Mouse (Mus musculus): ENCODE results near the gene Rnf121. TPM values are rescaled to one million over a fixed set of nuclear protein-coding genes. Genes with fewer than 3 reads are reported as not detected.
A peak's percentile ranks its signal among the peaks of the same experiment; 100 is the strongest.

The Rnf121 gene
- polyA plus RNA-seq (2014; fragmentation: Nextera tagmentation; extraction: Ambion mirVana), result 26.9 and 28.9 TPM in 2 replicates

DNA sequence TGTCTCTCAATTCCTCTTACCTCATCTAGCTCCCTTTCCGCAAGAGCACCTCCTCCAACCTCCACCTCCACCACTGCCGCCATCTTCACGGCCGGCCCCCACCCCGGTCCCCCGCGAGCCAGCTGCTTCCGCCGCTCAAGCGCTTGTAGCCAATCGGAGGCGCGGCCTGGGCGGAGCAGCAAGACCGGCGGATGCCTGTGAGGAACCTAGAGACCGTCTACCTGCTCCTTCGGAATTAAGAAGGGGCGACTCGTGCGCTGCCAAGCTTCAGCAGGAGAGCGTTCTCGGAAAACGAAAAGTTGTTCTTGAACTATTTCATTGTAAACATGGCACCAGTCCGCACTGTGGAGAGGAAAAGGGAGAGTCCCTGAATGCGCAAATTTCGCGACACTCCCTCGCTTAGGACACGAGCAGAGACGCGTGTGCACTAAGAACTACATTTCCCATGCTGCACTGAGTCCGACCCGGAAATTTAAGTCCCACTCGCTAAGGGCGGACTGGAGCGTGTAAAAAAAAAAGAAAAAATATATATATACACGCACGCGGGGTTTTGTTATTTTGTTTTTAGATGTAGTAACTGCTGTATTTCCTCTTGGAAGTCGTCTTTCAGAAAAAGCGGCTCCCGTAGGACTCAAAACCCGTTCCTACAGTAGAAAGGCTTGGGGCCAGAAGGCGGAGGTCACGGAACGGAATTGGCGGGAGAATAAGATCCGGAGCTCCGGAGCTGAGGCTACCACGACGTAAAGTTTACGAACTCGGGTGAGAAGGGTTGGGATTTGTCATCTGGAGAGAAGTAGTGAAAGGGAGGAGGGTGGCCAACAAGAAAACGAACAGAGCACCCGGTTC lies at the start of gene Rnf121, which contains the start of the genes Xndc1 and Xntrpc:
TSS of gene Rnf121 (minus strand) at position 424 of the 846 bp plus-strand sequence.
TSS of gene Xndc1 (plus strand) at position 466 of the 846 bp plus-strand sequence.
TSS of gene Xntrpc (plus strand) at position 668 of the 846 bp plus-strand sequence.
- Histone ChIP-seq H3K9ac (replicated peaks; ENCODE audit: low read length) (peak within 1 kb of the TSS; percentile 80), H3K9me3 (replicated peaks; ENCODE audit: control insufficient read depth, low read length) (no peaks in the 10 kb centered on the region), H3K4me3 (ENCODE audit: low read depth, low read length) (peak within 1 kb of the TSS; percentile 78), H3K36me3 (replicated peaks; ENCODE audit: control insufficient read depth, insufficient read depth, low read depth, low read length) (no peaks in the 10 kb centered on the region), H3K27ac (replicated peaks; ENCODE audit: low read depth, low read length) (0 out of 2 replicates have a peak within 1 kb of the TSS, but pooled peaks have one; percentile 49), H3K27me3 (ENCODE audit: control insufficient read depth, insufficient read depth, low read length) (no peaks in the 10 kb centered on the region), H3K4me1 (ENCODE audit: control insufficient read depth, insufficient read depth, low read length) (peaks cover 4% of the 10 kb centered on the region; the same call in 1 of the 2 replicates), H3K4me2 (ENCODE audit: low read depth, low read length) (peak within 1 kb of the TSS; percentile 56)
- ATAC-seq (replicated peaks; ENCODE audit: insufficient number of reproducible peaks, low FRiP score, low TSS enrichment, low read depth) (peak; percentile 98), DNase-seq (ENCODE audit: low spot score) (peak; percentile 95)
- WGBS, result under 1% methylated on average over 56 of the region's 56 CpGs

DNA sequence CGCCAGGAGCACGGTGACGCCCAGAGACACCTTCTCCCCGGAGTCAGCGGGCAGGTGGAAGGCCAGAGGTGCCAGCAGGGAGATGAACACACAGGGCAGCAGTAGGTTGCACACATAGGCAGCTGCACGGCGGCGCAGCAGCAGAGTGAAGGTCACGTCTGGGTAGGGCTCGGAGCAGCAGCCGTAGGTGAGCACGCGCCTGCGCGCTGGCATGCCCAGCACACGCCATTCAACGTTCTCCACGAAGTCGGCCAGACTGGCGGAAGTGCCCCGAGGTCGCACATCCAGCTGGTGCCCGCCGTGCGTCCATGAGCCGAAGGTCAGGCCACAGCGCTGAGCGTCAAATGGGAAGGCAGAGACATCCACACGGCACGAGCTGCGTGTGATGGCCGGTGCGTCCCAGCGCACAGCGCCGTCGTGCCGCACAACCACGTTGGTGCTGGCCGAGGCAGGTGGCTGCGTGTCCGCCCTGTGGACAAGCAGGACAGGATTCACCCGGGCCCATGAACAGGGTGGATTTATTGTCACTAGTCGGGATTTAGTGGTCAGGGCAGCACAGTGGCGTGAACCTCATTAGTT lies 48.0 kb upstream of the Rnf121 start:
- Histone ChIP-seq H3K9me3 (replicated peaks; ENCODE audit: control insufficient read depth, low read length) (no peaks in the 10 kb centered on the region), H3K27ac (replicated peaks; ENCODE audit: low read depth, low read length) (no peak overlapping the region), H3K9ac (replicated peaks; ENCODE audit: low read length) (no peak overlapping the region), H3K4me3 (ENCODE audit: low read depth, low read length) (no peak overlapping the region), H3K36me3 (replicated peaks; ENCODE audit: control insufficient read depth, insufficient read depth, low read depth, low read length) (no peaks in the 10 kb centered on the region), H3K27me3 (ENCODE audit: control insufficient read depth, insufficient read depth, low read length) (no peaks in the 10 kb centered on the region), H3K4me2 (ENCODE audit: low read depth, low read length) (no peak overlapping the region), H3K4me1 (ENCODE audit: control insufficient read depth, insufficient read depth, low read length) (no peaks in the 10 kb centered on the region)
- DNase-seq (ENCODE audit: low spot score) (no peak), ATAC-seq (replicated peaks; ENCODE audit: insufficient number of reproducible peaks, low FRiP score, low TSS enrichment, low read depth) (no peak)
- whole genome bisulfite sequencing, result 79% methylated on average over 45 of the region's 45 CpGs

DNA sequence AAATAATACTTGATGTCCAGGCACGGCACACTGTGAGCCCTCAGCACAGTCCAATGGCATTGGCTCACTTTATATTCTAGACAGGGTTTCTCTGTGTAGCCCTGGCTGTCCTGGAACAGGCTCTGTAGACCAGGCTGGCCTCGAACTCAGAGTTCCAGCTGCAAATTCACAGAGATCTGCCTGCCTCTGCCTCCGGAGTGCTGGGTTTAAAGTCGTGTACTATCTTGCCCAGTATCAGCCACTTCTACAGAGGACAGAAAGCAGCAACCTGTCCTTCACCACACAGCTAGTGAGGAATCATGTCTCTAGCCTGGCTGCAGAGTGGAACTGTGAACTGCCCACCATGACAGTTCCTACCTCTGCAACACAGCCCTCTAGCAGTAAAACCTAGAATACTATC lies 44.5 kb upstream of the Rnf121 start:
- Histone ChIP-seq H3K4me2 (ENCODE audit: low read depth, low read length) (no peak overlapping the region), H3K27ac (replicated peaks; ENCODE audit: low read depth, low read length) (no peak overlapping the region), H3K36me3 (replicated peaks; ENCODE audit: control insufficient read depth, insufficient read depth, low read depth, low read length) (no peaks in the 10 kb centered on the region), H3K27me3 (ENCODE audit: control insufficient read depth, insufficient read depth, low read length) (no peaks in the 10 kb centered on the region), H3K4me1 (ENCODE audit: control insufficient read depth, insufficient read depth, low read length) (no peaks in the 10 kb centered on the region), H3K9me3 (replicated peaks; ENCODE audit: control insufficient read depth, low read length) (no peaks in the 10 kb centered on the region), H3K4me3 (ENCODE audit: low read depth, low read length) (no peak overlapping the region), H3K9ac (replicated peaks; ENCODE audit: low read length) (no peak overlapping the region)
- no peak for ATAC-seq (replicated peaks; ENCODE audit: insufficient number of reproducible peaks, low FRiP score, low TSS enrichment, low read depth)
- DNase-seq (ENCODE audit: low spot score), result no peak
- WGBS, result 89% methylated on average over 4 of the region's 4 CpGs

DNA sequence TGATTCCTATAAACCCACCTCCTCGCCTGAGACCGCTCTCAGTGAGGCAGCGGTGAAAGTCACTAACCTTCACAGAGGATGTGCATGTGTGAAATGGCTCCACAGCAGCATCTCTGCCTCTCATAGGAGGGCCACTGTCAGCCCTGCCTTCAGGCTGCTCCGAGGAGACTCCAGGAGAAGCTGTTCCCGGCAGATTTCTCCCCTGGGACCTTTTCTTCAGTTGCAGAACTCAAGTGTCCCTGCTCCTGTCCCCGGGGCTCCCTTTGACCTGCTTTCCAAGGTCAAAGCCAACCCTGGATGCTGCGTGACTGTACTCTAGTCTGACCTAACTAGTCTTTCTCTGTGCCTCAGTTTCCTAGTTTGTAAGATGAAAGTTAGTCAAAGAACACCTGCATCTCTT lies 43.9 kb upstream of the Rnf121 start, which contains the start of gene Art5:
TSS of gene Art5 (minus strand) at position 319 of the 400 bp plus-strand sequence.
- Histone ChIP-seq H3K9ac (replicated peaks; ENCODE audit: low read length) (no peak within 1 kb of the TSS), H3K9me3 (replicated peaks; ENCODE audit: control insufficient read depth, low read length) (no peaks in the 10 kb centered on the region), H3K27ac (replicated peaks; ENCODE audit: low read depth, low read length) (no peak within 1 kb of the TSS), H3K36me3 (replicated peaks; ENCODE audit: control insufficient read depth, insufficient read depth, low read depth, low read length) (no peaks in the 10 kb centered on the region), H3K4me2 (ENCODE audit: low read depth, low read length) (no peak within 1 kb of the TSS), H3K27me3 (ENCODE audit: control insufficient read depth, insufficient read depth, low read length) (no peaks in the 10 kb centered on the region), H3K4me1 (ENCODE audit: control insufficient read depth, insufficient read depth, low read length) (no peaks in the 10 kb centered on the region), H3K4me3 (ENCODE audit: low read depth, low read length) (no peak within 1 kb of the TSS)
- DNase-seq (ENCODE audit: low spot score) (no peak), ATAC-seq (replicated peaks; ENCODE audit: insufficient number of reproducible peaks, low FRiP score, low TSS enrichment, low read depth) (no peak)
- WGBS, result 77% methylated on average over 7 of the region's 7 CpGs

DNA sequence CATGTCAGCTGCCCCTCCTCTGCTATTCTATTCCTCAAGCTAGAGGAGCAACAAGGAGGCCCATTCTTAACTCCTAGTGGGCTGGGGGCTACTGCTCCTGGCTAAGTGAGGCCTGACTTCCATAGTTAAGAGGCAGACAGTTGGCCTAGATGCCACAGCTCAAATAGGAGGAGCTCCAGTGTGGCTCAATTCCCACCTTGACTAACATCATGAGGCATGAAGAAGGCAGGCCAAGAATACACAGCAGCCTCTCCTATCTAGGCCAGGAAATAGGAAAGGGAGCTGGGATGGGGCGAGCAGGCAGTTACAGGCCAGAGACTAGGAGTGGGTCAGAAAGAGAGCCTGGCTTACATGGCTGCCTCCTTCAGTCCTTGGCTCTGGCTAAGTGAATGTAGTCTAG lies 42.9 kb upstream of the Rnf121 start:
- H3K36me3 ChIP-seq (replicated peaks; ENCODE audit: control insufficient read depth, insufficient read depth, low read depth, low read length), result no peaks in the 10 kb centered on the region
- H3K4me1 ChIP-seq (ENCODE audit: control insufficient read depth, insufficient read depth, low read length), result no peaks in the 10 kb centered on the region
- H3K9me3 ChIP-seq (replicated peaks; ENCODE audit: control insufficient read depth, low read length), result no peaks in the 10 kb centered on the region
- H3K4me2 ChIP-seq (ENCODE audit: low read depth, low read length), result no peak overlapping the region
- no peaks in the 10 kb centered on the region for H3K27me3 ChIP-seq (ENCODE audit: control insufficient read depth, insufficient read depth, low read length)
- WGBS, result 95% methylated on average over 1 of the region's 1 CpGs
- H3K27ac ChIP-seq (replicated peaks; ENCODE audit: low read depth, low read length), result no peak overlapping the region
- H3K4me3 ChIP-seq (ENCODE audit: low read depth, low read length), result no peak overlapping the region
- H3K9ac ChIP-seq (replicated peaks; ENCODE audit: low read length), result no peak overlapping the region
- DNase-seq (ENCODE audit: low spot score), result no peak
- no peak for ATAC-seq (replicated peaks; ENCODE audit: insufficient number of reproducible peaks, low FRiP score, low TSS enrichment, low read depth)

DNA sequence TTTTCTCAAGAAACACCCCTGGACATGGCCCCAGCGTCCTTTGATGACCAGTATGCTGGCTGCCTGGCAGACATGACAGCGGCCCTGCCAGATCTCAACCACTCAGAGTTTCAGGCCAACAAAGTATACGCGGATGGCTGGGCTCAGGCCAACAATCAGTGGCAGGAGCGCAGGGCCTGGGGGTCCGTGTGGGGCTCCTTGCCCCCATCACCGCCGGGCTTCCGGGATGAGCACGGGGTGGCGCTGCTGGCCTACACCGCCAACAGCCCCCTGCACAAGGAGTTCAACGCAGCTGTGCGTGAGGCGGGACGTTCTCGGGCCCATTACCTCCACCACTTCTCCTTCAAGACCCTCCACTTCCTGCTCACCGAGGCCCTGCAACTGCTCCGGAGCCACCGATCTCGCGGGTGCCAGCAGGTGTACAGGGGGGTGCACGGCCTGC lies 41.5 kb upstream of the Rnf121 start:
- no peaks in the 10 kb centered on the region; the same call in 1 of the 2 replicates for H3K4me1 ChIP-seq (ENCODE audit: control insufficient read depth, insufficient read depth, low read length)
- H3K36me3 ChIP-seq (replicated peaks; ENCODE audit: control insufficient read depth, insufficient read depth, low read depth, low read length), result no peaks in the 10 kb centered on the region
- DNase-seq (ENCODE audit: low spot score) (peak; percentile 17), ATAC-seq (replicated peaks; ENCODE audit: insufficient number of reproducible peaks, low FRiP score, low TSS enrichment, low read depth) (0 out of 2 replicates have a peak, but pooled peaks have one; percentile 12)
- peak overlapping the region; percentile 45 for H3K9ac ChIP-seq (replicated peaks; ENCODE audit: low read length)
- H3K27ac ChIP-seq (replicated peaks; ENCODE audit: low read depth, low read length), result no peak overlapping the region
- WGBS, result 21% methylated on average over 23 of the region's 23 CpGs
- no peaks in the 10 kb centered on the region for H3K27me3 ChIP-seq (ENCODE audit: control insufficient read depth, insufficient read depth, low read length)
- peak overlapping the region; percentile 49 for H3K4me2 ChIP-seq (ENCODE audit: low read depth, low read length)
- peak overlapping the region; percentile 14; the same call in 1 of the 2 replicates for H3K4me3 ChIP-seq (ENCODE audit: low read depth, low read length)
- no peaks in the 10 kb centered on the region for H3K9me3 ChIP-seq (replicated peaks; ENCODE audit: control insufficient read depth, low read length)

DNA sequence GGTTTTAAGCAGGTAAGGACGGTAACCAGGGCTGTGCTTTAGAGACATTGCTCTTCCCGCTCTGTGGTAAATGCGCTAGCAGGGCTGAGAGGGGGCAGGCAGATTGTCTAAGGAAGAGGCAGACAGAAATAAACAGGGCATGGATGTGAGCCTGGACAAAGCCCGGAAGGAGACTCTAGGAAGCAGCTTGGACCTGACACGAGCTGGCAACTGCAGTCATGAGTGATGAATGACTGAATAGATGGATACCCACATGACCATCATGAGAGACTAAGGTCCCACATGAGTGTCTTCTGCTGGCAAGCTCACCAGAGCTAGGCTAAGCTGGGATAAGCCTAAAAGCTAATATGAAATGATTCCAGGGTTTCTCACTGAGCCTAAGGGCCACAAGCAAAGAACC lies 38.9 kb upstream of the Rnf121 start:
- H3K4me3 ChIP-seq (ENCODE audit: low read depth, low read length), result no peak overlapping the region
- H3K27me3 ChIP-seq (ENCODE audit: control insufficient read depth, insufficient read depth, low read length), result no peaks in the 10 kb centered on the region
- 74% methylated on average over 5 of the region's 5 CpGs for WGBS
- H3K27ac ChIP-seq (replicated peaks; ENCODE audit: low read depth, low read length), result no peak overlapping the region
- peaks cover 3% of the 10 kb centered on the region for H3K4me1 ChIP-seq (ENCODE audit: control insufficient read depth, insufficient read depth, low read length)
- no peak overlapping the region for H3K9ac ChIP-seq (replicated peaks; ENCODE audit: low read length)
- no peaks in the 10 kb centered on the region for H3K9me3 ChIP-seq (replicated peaks; ENCODE audit: control insufficient read depth, low read length)
- no peaks in the 10 kb centered on the region for H3K36me3 ChIP-seq (replicated peaks; ENCODE audit: control insufficient read depth, insufficient read depth, low read depth, low read length)
- H3K4me2 ChIP-seq (ENCODE audit: low read depth, low read length), result no peak overlapping the region
- ATAC-seq (replicated peaks; ENCODE audit: insufficient number of reproducible peaks, low FRiP score, low TSS enrichment, low read depth) (no peak), DNase-seq (ENCODE audit: low spot score) (no peak)

DNA sequence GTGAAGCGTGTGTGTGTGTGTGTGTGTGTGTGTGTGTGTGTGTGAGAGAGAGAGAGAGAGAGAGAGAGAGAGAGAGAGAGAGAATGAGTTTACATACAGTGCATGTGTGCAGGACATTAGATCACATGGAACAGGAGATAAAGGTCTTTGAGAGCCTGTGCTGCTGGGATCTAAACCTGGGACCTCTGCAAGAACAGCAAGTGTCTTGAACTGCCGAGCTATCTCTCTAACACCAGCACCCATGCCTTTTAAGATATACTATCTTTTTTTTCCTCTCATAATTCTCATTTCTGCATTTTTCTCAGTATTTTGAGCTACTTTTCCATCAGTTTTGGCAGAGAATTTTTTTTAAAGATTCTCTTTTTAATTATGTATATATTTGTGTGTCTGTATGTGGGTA lies 38.3 kb upstream of the Rnf121 start:
- H3K9me3 ChIP-seq (replicated peaks; ENCODE audit: control insufficient read depth, low read length), result no peaks in the 10 kb centered on the region
- no peak overlapping the region for H3K27ac ChIP-seq (replicated peaks; ENCODE audit: low read depth, low read length)
- H3K4me1 ChIP-seq (ENCODE audit: control insufficient read depth, insufficient read depth, low read length), result peaks cover 3% of the 10 kb centered on the region
- DNase-seq (ENCODE audit: low spot score) (no peak), ATAC-seq (replicated peaks; ENCODE audit: insufficient number of reproducible peaks, low FRiP score, low TSS enrichment, low read depth) (no peak)
- no peak overlapping the region for H3K4me2 ChIP-seq (ENCODE audit: low read depth, low read length)
- H3K36me3 ChIP-seq (replicated peaks; ENCODE audit: control insufficient read depth, insufficient read depth, low read depth, low read length), result no peaks in the 10 kb centered on the region
- H3K9ac ChIP-seq (replicated peaks; ENCODE audit: low read length), result no peak overlapping the region
- H3K4me3 ChIP-seq (ENCODE audit: low read depth, low read length), result no peak overlapping the region
- no peaks in the 10 kb centered on the region for H3K27me3 ChIP-seq (ENCODE audit: control insufficient read depth, insufficient read depth, low read length)
- WGBS, result 88% methylated on average over 2 of the region's 2 CpGs
